Mouse (Mus musculus): ENCODE measurements around the gene Adamts17.

The Adamts17 gene

DNA sequence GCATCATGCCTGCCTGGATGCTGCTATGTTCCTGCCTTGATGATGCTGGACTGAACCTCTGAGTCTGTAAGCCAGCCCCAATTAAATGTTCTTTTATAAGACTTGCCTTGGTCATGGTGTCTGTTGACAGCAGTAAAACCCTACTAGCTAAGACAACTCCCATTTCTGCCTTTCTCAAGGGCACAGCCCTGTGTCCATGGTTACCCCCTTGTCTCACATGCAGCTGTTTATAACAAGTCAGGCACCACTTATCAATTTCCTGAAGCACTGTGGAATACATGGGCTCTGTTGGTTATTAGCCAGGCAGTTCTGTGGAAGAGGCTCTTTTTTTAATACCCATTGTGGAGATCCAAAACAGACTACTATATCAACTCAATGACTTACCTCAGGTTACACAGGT, 193.1 kb downstream of the Adamts17 start:
- no peak for DNase-seq (ENCODE audit: low spot score in 2 of 2)

DNA sequence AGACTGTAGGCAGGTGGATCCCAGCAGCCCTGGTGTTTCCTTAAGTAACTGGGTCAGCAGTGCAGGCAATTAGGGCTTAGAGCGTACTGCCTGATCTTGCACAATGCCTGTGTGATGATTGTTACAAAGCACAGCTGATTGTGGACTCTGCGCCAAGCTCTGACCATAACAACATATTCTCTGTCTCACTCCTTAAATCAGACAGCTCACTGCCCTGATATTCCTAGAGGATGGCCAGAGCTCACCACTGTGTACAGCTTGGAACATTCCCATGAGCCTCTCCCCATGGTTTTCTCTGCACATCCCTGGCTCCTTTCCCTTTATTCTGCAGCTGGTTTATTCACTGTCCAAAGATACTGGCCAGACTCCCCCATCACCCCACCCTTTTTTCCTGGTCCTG, 194.8 kb downstream of the Adamts17 start:
- DNase-seq (ENCODE audit: low spot score in 2 of 2): peak in 1 of 2 experiments; percentile 67

DNA sequence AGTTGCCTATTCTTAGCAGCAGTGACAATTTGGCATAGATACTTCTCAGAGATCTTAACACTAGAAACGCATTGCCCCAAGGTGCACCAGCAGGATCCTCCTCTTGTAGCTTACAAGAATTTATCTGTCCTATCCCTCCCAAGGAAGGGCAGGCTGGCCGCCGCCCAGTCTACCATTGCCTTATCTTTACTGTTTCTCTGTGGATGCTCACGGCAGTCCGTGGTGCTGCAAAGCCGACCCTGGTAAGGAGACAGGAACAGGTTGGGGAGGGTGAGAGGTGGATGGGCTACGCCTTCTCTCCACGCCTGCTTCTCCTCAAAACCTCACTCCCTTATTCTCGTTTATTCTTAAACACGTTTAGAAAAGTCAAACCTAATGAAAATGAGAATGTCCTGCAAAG, 195.7 kb downstream of the Adamts17 start:
- no peak for DNase-seq (ENCODE audit: low spot score in 2 of 2)

DNA sequence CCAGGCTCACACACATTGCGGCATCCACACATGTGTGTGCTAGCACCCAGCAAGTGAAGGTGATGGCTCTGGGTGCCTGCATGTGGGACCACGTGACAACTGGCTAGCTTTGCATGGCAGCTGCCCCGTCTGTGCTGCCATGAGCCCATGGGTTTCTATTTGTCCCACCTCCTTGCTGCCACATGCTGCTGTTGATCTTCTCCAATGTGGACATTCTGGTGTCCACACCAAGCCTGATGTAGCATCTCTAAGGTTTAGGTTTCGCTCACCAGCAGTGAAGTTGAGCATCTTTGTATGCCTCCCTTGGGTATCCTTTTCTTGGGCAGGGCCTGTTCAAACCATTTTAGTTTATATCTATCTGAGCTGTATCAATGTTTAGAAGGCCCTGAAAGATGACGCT, 196.1 kb downstream of the Adamts17 start:
- no peak for DNase-seq (ENCODE audit: low spot score in 2 of 2)

DNA sequence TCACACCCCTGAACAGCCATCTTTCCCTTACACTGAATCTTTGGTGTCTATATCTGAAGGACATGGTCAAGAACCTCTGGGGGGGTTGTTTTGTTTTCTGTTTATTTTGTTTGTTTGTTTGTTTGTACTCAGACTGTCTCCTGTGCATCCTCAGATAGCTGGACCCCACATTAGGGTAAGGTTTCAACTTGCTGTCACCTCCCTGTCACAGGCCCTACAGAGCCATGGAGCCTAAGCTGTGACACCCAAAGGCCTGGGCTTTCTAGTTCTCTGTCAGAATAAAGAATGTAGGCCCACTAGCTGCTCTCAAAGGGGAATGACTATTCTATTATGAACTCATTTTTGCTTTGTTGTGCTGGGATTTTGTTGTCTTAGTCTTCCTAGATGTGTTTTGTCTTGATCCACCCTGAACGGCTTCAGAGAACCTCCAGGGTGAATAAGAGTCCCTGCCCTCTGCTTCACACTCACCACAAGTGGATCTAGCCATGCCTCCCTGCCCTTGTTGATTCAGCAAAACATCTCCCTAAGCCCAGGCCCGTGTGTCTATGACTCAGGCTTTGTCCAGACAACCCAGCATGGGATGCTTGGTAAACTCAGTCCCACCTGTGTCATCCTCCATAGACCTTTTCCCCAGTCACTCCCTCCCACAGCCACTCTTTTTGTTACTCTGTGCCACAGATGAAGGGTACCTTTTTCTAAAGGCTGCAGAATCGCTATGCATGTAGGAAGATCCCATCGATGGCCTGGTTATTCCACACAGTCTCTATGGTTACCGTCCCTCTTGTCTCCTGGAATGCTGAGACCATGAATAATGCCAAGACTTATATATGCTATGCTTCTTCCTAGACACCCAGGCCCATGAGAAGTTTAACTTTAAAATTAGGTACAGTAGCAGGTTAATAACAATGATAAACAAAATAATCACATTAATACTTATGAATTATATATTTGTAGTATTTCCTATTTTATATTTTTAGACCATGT, 197.3 kb downstream of the Adamts17 start:
- no peak for DNase-seq (ENCODE audit: low spot score in 2 of 2)

DNA sequence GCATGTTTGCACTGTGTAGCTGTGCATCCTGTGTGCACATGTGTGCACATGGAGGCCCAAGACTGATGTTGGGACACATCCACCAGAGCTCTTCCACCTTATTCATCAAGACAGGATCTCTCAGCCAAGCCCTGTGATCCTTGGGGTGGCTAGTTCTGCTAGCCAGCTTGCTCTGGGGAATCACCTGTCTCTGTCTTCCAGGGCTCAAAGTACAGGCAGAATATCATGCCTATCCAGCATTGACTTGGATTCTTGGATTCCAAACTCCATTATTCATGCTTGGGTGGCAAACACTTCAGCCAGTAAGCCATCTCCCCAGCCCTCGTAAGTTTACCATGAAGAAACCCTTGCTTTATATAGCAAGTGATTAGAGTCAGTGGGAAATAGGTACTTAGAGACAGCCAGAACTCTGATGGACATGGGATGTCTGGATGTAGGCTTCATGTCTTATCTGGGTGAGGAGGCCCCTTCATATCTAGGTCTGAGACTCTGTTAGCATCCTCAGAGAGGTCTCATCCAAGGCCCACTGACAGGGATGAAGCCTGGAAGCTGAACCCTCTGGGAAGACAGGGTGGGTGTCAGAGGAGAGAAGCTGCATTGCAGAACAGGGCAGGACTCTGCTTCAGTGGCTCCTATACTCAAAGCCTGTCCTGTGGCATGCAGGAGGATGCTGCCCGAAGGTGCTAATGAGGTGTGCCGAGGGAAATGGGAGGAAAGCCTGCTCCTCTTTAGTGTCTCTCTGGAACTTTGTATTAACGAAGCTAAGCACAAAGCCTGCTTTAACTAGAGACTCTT, 198.4 kb downstream of the Adamts17 start:
- DNase-seq (ENCODE audit: low spot score in 2 of 2): no peak

DNA sequence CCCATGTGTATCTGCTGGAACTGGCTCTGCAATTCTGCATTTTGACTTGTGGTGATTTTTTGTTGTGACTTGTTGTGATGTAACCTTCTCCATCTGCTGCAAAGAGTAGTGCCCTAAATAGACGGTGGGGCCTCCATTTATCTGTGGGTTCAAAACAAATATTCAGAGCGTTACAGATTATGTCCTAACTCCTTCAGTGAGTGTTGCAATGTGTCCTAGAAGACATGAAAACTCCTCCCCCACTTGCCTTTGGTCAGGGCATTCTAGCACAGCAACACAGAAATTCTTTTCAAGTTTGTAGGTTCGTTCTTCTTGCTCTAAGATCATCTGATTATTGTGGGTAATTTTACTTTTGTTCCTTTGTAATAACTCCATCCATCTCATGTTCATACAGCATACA, 199.6 kb downstream of the Adamts17 start:
- no peak for DNase-seq (ENCODE audit: low spot score in 2 of 2)

DNA sequence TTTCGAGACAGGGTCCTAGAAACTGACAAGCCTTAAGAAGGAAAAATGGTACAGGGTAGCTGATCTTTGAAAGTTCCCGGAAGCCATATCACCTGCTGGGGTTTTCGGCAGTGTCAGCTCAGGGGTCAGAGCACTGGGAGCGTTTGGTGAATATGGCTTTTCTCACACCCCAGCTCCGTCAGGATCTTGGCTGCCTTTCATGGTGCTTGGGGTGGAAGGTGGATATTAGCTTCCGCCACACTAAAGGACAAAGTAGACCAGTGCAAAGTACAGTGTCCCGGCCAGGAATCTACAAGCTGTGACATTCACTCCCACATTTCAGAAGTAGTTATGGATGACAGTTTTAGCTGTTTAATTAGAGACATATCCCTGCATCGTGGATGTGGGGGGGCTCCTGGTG, 200.3 kb downstream of the Adamts17 start:
- no peak for DNase-seq (ENCODE audit: low spot score in 2 of 2)

DNA sequence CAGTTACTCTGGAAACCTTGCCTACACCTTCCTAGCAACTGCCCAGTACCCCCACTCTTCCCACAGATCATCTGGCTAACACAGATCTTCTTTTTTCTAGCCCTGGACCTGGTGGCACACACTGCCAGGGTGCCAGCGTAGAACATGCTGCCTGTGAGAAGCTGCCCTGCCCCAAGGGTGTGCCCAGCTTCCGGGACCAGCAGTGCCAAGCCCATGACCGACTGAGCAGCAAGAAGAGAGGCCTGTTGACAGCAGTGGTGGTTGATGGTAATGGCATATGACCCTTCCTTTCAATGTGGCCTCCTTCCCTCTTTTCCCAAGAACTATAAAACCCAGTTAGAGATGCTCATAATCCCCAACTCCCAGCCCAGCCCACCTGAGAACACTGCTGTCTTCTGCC, 202.2 kb downstream of the Adamts17 start:
- DNase-seq (ENCODE audit: low spot score in 2 of 2): no peak

DNA sequence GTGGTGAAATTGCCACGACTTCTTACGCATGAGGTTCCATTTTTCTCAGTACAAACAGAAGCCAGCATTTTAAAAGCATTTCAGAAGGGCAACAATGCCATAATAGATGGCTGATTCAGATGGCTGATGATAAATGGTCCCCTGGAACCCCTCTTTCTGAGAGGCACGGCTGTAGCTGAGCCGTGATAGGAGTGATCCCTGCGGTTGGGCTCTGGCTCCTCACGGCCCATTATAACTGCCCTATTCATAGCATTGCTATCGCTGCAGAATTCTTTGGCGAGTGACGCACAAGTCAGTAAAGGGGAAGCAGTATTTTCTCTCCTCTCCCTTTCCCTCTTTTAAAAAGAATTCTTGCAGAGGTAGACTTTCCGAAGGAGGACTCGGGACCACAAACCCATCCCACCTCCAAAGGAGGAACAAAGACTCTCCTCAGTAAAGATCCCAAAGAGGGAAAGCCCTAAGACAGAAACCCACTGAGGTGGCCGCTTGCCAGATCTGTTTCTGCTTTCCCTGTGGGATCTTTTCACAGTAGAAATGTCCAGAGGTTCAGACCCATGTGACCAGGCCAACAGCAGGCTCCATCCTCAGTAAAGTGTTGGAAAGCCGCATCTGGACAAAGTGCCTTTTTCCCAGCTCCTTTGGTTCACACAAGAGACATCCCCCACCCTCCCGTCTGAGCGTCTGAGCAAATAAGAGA, 204.7 kb downstream of the Adamts17 start:
- DNase-seq (ENCODE audit: low spot score in 2 of 2): no peak

DNA sequence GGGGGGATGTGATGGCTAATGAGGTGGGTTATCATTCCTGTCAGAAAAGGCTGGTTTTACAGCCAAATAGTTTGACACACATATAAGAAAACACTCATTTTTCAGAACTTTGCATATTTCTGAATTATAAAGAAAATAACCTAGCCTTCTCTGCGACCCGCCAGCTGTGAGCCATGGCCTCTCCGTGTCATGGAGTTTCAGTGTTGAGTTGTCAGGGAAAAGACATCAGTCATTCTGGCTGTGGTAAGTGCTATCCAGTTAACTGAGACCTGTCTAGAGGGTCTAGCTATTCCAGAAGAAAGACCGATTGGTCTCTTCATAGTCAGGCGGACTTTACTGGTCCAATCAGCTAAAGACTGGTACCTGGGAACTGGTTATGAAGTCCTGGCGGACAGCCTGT, 205.7 kb downstream of the Adamts17 start:
- DNase-seq (ENCODE audit: low spot score in 2 of 2): no peak

DNA sequence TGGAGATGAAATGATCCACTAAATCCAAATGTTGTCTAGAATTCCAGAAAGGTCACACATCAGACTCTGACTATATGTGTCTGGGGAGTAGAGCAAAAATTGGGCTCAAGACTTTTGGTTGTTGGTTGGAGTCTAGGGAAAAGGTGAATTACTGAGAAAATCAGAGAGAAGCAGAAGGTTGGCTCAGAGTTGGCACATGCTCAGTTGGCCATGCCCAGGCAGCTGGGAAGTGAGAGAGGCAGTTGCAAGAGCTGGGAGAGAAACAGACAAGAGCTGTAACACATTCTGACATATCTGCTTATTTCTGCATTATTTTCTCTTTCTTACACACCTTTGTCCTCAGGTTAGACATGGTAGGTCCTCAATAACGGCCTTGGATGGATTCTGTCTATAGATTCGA, 209.7 kb downstream of the Adamts17 start:
- no peak for DNase-seq (ENCODE audit: low spot score in 2 of 2)

DNA sequence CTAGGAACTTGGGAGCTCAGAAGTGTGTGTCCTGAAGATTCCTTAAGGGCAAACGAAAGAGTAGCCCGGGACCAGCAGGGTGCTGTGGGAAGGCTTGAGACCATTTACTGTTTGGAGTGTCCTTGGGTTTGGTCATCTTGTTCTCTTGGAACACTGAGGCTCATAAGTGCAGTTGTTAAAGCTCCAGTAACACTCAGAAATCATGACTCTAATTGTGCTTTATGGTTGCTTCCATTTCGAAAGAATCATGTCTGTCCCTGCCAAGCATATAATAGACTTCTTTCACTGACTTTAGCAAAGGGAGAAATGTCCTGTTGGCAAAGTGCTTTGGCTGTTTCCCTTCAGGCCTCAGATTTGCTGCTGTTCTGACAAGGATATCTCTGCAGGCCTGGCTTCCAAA, 210.9 kb downstream of the Adamts17 start:
- no peak for DNase-seq (ENCODE audit: low spot score in 2 of 2)

DNA sequence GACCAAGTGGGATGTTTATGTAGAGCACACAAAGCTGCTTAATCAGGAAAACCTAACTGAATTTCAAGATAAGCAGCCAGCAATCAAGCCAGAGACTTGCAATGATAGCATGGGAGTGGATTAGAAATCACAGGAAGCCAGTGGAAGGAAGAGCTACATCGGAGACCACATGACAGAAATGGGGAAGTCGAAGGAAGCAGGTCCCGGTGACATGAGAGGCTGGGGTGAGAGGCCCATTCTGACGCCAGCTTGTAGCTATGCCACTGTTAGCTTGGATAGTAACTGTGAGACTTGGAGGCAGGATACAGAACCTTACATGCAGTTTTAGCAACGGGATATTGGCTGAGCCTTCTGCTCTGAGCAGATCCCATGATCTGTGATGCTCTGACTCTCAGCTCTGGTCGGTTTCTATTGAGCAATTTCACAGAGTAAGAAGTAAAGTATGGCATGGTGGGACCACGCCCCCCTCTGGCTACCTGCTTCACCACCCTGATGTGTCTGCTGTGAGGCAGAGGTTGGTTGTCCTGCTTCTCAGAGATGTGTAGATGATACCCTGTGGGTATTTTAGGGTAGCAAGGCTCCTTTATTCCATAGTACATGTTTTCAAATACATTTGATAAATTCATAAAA, 211.7 kb downstream of the Adamts17 start:
- DNase-seq (ENCODE audit: low spot score in 2 of 2): no peak

DNA sequence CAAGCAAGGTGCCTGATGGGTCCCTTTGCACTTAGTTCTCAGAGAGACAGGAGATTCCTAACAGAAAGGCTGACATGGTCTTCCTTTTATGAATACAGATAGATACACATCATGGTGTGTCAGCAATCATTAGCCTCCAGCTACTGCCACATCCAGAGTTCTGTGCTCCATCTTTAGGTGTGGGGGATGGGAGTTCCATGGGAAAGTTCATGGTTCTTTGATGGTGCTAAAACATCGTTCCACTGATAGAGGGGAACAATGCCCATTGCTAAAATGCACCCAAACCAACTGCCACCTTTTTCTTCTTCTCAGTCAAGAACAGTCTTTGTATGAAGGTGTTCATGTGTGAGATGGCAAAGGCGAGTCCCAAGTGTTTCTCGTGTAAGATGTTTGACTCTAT, 215.3 kb downstream of the Adamts17 start:
- DNase-seq (ENCODE audit: low spot score in 2 of 2): no peak

DNA sequence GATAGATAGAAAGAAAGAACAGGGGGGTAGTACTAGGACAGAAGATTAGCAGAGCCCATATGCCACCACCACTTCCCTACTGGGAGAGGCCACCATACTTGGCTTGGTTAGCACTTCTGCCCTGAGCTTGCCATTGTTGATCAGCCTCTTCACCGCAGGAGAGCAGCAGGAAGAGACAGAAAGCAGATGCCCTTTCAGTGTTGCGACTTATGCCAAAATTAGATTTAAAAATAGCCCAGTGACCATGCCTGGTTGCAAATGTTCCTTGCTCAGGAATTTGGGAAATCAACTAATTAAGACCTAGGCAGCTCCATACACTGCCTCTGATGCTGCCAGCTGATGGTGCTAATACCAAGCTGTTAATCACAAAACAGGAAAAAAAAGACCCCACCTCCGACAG, 216.0 kb downstream of the Adamts17 start:
- no peak for DNase-seq (ENCODE audit: low spot score in 2 of 2)

DNA sequence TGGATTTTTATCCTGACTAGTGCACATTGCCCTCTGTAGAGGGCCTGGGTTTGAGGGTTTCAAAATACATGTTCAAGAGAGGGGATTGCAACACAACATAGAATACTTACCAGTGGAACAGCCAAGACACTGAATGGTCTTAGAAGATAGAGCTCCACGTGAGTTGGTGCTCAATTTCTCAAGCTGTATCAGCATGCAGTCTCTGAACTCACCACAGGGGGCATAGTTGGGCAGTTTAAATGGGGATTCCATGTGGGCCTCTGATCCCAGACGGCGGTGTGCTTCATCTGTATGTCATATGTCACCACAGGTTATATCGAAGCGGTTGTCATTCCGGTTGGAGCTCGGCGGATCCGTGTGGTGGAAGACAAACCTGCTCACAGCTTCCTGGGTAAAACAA, 222.2 kb downstream of the Adamts17 start:
- DNase-seq (ENCODE audit: low spot score in 2 of 2): no peak

DNA sequence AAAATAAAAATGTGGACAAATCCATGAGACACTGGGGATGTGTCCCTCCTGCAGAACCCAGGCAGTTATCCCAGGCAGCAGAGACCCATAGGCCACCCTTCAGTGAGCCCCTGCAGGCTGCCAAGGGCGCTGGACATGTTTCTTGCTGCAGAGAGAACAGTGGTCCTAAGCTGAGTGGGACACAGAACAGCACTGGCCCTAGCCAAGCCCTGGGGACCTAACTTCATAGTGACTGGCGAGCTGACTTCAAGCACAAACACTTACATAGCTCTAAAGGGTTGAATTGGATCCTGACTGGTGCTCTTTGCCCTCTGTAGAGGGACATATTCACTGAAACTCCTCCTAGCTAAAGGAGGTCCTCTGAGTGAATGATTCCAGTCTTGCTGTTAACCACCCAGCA, 223.0 kb downstream of the Adamts17 start:
- no peak for DNase-seq (ENCODE audit: low spot score in 2 of 2)

DNA sequence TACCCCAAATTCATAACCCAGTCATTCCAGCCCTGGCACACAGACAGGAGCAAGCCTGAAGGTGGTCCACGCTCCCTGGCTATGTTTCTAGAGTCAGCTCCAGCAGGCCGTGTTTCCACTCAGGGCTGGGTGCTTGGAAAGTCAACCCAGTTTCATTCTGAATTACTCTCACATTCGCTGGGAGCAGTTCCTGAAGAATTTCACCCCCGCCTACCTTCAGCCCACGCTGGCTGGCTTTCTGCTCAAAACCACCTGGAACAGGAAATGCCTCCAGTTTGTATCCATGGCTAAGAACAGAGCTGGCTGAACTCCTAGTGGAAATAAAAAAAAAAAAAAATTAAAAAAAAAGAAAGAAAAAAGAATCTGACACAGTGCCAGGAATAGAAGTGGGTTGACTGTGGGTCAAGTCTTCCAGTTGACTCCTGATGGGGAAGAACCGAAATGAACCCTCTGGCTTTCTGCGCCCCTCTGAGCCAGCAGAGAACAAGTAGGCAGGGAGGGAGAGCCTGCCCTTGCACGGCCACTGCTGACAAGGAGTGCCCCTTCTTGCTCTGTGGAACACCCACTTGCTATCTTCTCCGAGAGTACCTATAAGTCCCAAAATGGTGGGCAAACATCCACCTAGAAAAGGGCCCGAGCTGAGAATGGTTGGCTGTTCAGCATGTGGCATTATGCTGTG, 225.2 kb downstream of the Adamts17 start:
- no peak for DNase-seq (ENCODE audit: low spot score in 2 of 2)

DNA sequence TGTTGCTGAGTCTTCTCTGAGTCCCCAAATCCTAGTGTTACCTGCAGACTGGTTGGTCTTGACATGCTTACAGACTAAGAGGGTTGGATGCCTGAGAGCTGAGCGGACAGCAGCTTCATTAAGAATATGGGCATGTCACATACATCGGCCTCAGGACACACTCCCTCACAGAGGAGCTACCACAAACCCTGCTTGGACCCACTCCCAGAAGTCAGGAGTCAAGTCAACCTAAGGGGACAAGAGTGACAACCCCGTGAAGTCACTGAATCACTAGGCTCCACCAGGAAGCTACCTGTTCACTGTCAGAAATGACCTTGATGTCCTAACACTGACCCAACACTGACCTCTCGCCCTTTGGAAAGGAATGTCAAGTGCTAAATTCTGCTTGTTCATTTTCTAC, 226.1 kb downstream of the Adamts17 start:
- DNase-seq (ENCODE audit: low spot score in 2 of 2): no peak

DNA sequence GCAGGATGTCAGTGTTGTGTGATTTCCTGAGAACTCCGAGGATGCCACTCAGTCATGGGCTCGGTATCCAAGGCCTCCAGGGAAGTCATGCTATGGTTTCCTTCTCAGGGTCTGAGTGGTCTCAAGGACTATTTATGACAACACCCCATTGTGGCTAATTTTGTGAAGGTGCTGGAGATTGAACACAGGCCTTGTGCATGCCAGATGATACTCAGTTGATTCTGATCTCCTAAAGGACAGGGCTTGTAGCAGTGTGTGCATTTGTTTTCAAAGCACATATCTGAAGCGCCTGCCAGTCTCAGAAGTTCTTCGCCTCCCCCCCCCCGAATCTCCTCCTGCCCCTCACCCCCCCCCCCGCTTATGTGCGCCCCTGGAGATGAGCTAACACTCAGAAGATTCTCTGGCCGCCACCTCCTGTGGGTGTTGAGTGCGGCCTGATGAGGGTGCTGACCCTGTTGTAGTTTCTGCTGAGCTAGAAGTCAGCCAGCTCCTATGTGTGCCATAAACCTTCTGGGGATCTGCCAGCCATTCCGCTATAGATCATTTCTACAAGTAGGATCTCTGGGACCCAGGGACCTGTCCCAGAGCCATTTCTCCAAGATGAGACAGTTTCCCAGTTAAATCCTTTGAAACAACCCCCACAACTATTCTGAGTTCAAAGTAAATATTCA, 232.6 kb downstream of the Adamts17 start:
- DNase-seq (ENCODE audit: low spot score in 2 of 2): no peak

Measured in urinary bladder, postnatal 4 days (tissue).